Mouse (Mus musculus): ENCODE measurements around the gene Luc7l.

DNA sequence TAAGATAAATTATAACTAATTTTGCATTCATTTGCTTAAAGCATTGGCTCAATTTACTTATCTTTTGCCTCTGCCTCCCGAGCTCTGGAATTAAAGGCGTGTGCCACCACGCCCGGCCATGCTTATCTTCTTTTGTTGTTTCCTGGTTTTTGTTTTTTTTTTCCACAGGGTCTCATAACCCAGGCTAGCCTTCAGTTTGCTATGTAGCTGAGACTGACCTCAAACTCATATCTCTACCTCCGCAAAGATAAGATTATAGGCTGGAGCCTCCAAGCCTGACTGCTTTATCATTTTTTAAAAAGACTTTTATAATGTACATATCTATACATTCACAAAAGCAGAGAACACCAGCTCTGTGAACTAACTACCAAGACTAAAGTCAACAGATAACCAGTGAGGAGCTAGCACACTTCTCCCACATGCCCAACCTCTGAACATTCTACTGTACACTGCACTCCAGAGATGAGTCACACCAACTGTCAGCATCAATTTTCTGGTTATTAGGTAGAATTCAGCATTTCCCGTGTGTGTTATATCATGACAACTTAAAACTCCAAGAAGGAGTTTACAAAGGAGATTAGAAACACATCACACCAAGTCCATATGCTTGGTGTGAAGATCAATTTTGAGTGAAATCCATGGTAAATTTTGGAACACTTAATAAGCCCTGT lies 12.4 kb upstream of the Luc7l start:
- TF ChIP-seq CTCF (IDR thresholded peaks at IDR 0.05; ENCODE audit: control insufficient read depth, insufficient read depth, low read length) (no peak), POLR2A (IDR thresholded peaks at IDR 0.05; ENCODE audit: borderline replicate concordance, control insufficient read depth, low read depth, low read length) (no peak)

Data from bone marrow, adult 2 months (tissue).